Mouse (Mus musculus): ENCODE measurements at regions not wholly inside any gene's neighbourhood (a gene's known extent, or its start where the extent isn't known, plus 50 kb on each side); places are given as distances from the start of the nearest gene placed in this dataset.

- TF ChIP-seq CTCF (IDR thresholded peaks at IDR 0.05; ENCODE audit: low read depth) (peak; percentile 64), EP300 (IDR thresholded peaks at IDR 0.05; ENCODE audit: low read depth) (no peak)
Measured at GRCm38 (mm10) chr2:34025715-34026360, 138.1 kb upstream of the Mvb12b start.
